Mouse (Mus musculus) hindbrain, embryonic 11.5 days (tissue): ENCODE results near the gene Lefty1. TPM values are rescaled to one million over a fixed set of nuclear protein-coding genes. Genes with fewer than 3 reads are reported as not detected.
A peak's percentile ranks its signal among the peaks of the same experiment; 100 is the strongest.

Experiments used
- ATAC-seq: fragments of 200-750 bp; cut with Nextera tagmentation; 2 replicates; pipeline ENCODE4 v1.8.0; 2017; ENCODE audit warnings: mild to moderate bottlenecking, moderate TSS enrichment, moderate library complexity; ENCODE audit not compliant: low FRiP score
- DNase-seq: peaks from one replicate; pipeline ENCODE4 v3.0.0-alpha.2; 2015; ENCODE audit warnings: low spot score
- H3K27ac ChIP-seq: fragments of 300-500 bp; sonication (generic); 2 replicates; pipeline ENCODE4 v1.5.1; 2014; ENCODE audit warnings: mild to moderate bottlenecking, low read depth, low read length
- H3K27me3 ChIP-seq: fragments of 300-500 bp; sonication (generic); 2 replicates; pipeline ENCODE4 v1.6.1; 2014; ENCODE audit warnings: mild to moderate bottlenecking, low read length, moderate library complexity, mixed read lengths; ENCODE audit not compliant: control insufficient read depth, insufficient read depth
- H3K36me3 ChIP-seq: fragments of 300-500 bp; sonication (generic); 2 replicates; pipeline ENCODE4 v1.6.1; 2014; ENCODE audit warnings: mild to moderate bottlenecking, low read length, moderate library complexity, mixed read lengths; ENCODE audit not compliant: control insufficient read depth, insufficient read depth
- H3K4me1 ChIP-seq: fragments of 300-500 bp; sonication (generic); replicated peaks from 2 replicates; pipeline ENCODE4 v1.6.1; 2014; ENCODE audit warnings: low read length, mixed read lengths; ENCODE audit not compliant: control insufficient read depth, insufficient read depth
- H3K4me2 ChIP-seq: fragments of 300-500 bp; sonication (generic); replicated peaks from 2 replicates; pipeline ENCODE4 v1.6.1; 2014; ENCODE audit warnings: mild to moderate bottlenecking, low read depth, low read length
- H3K4me3 ChIP-seq: fragments of 300-500 bp; sonication (generic); 2 replicates; pipeline ENCODE4 v1.5.1; 2014; ENCODE audit warnings: low read depth, low read length
- H3K9ac ChIP-seq: fragments of 300-500 bp; sonication (generic); 2 replicates; pipeline ENCODE4 v1.6.1; 2014; ENCODE audit warnings: low read depth, low read length
- H3K9me3 ChIP-seq: fragments of 300-500 bp; sonication (generic); 2 replicates; pipeline ENCODE4 v1.6.1; 2016; ENCODE audit warnings: low read length; ENCODE audit not compliant: control insufficient read depth
- WGBS: fragments of 180-500 bp; shearing (Covaris S2); extraction: QIAGEN DNeasy Blood & Tissue Kit; methylation state at CpG from one replicate; pipeline ENCODE4 v1.1.7; 2014; 5-methylcytosine and 5-hydroxymethylcytosine counted together
- polyA plus RNA-seq: library from polyadenylated mRNA; unstranded; fragments of >200 nt; fragmentation: Nextera tagmentation; extraction: Ambion mirVana; gene quantifications from 2 replicates; pipeline ENCODE4 v1.2.1, GENCODE M21; 2014

Lefty1 gene
- polyA plus RNA-seq, 1 experiment from 2014 or later: 0.90 TPM

DNA sequence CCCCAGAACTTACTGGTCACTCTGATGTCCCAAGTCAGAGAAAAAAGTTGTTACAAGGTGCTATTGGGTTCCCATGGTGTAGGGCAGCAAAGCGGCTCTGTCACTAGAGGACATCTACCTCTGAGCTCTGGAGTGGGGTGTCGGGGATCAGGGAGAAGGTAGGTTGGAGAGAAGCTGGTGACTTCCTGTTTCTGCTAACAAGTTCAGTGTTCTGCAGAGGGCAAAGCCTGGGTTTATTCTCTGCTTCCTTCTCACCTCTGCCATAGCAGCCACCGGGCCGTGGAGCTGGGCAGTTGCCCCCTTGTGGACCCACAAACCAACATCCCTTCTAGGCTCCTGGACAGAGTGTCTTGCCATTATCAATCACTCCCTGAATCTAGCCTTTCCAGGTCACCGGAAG lies 22.0 kb upstream of the Lefty1 start:
- no peak for DNase-seq
- H3K4me2 ChIP-seq: no peak overlapping the region
- H3K27ac ChIP-seq: no peak overlapping the region
- no peaks in the 10 kb centered on the region for H3K27me3 ChIP-seq
- H3K36me3 ChIP-seq: no peaks in the 10 kb centered on the region
- no peaks in the 10 kb centered on the region for H3K4me1 ChIP-seq
- no peak for ATAC-seq
- H3K9me3 ChIP-seq: no peaks in the 10 kb centered on the region
- no peak overlapping the region for H3K4me3 ChIP-seq
- H3K9ac ChIP-seq: no peak overlapping the region
- WGBS: 81% methylated on average over 5 of the region's 5 CpGs

DNA sequence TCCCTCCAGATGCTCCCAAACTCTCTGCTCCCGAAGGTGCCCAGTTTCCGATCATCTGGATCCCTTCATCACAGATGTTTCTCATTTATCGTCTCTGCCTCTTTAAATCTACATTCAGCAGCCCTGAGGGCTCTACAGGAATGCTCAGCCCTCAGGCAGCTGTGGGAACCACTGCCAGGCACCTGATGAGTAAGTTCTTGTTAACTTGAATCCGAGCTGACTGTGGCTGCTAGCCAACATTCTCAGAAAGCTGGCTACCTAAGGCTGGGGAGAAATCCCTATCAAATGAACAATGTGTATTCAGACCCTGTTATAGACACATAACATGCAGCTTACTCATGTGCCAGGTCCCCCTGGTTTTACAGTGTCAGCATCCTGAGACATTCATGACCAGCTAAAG lies 21.0 kb upstream of the Lefty1 start:
- Histone ChIP-seq H3K36me3 (no peaks in the 10 kb centered on the region), H3K4me2 (no peak overlapping the region), H3K27ac (no peak overlapping the region), H3K4me3 (no peak overlapping the region), H3K27me3 (no peaks in the 10 kb centered on the region), H3K4me1 (no peaks in the 10 kb centered on the region), H3K9ac (no peak overlapping the region), H3K9me3 (no peaks in the 10 kb centered on the region)
- ATAC-seq (no peak), DNase-seq (no peak)
- WGBS: 64% methylated on average over 4 of the region's 4 CpGs

DNA sequence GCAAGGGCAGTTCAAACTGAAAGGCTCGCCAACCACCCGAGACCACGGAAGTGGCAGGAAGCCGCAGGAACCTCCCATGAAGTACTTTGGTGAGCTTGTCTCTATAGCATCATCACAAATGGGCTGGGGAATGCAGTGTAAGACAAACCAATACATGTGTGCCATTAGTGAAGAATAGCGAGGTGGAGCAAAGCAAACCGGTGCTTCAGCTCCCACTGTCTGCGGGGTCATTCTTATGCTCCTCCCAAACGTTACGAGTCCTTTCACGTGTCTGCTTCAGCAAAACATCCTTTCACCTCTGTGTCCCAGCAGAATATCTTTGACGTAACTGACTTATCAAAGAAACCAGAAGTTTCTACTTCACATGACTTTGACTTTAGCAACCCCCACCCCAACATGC lies 18.4 kb upstream of the Lefty1 start:
- no peaks in the 10 kb centered on the region for H3K27me3 ChIP-seq
- H3K4me1 ChIP-seq: no peaks in the 10 kb centered on the region
- H3K4me2 ChIP-seq: no peak overlapping the region
- H3K4me3 ChIP-seq: no peak overlapping the region
- H3K9ac ChIP-seq: no peak overlapping the region
- DNase-seq: no peak
- ATAC-seq: no peak
- no peak overlapping the region for H3K27ac ChIP-seq
- no peaks in the 10 kb centered on the region for H3K9me3 ChIP-seq
- no peaks in the 10 kb centered on the region for H3K36me3 ChIP-seq
- WGBS: 88% methylated on average over 11 of the region's 11 CpGs

DNA sequence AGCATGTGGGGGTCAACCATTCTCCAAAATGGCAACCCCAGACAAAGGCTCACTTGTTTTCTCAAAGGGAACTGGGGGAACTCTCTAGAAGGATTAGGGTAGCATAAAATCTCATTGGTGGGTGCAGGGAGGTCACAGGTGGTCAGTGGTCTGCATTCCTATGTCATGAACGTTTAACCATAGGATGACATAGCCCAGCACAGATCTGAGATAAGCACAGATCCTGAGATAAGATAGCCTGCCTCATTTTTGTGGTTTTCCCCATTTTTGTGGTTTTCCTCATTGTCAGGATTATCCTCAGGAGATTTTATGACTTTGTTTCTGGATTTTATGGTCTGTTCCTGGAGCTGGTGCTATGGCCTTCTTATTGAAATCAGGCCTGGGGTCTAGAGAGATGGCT lies 17.8 kb upstream of the Lefty1 start:
- no peak for ATAC-seq
- H3K9me3 ChIP-seq: no peaks in the 10 kb centered on the region
- H3K36me3 ChIP-seq: no peaks in the 10 kb centered on the region
- H3K4me2 ChIP-seq: no peak overlapping the region
- H3K9ac ChIP-seq: no peak overlapping the region
- H3K27me3 ChIP-seq: no peaks in the 10 kb centered on the region
- no peaks in the 10 kb centered on the region for H3K4me1 ChIP-seq
- WGBS: 45% methylated on average over 1 of the region's 1 CpGs
- H3K4me3 ChIP-seq: no peak overlapping the region
- DNase-seq: no peak
- no peak overlapping the region for H3K27ac ChIP-seq

DNA sequence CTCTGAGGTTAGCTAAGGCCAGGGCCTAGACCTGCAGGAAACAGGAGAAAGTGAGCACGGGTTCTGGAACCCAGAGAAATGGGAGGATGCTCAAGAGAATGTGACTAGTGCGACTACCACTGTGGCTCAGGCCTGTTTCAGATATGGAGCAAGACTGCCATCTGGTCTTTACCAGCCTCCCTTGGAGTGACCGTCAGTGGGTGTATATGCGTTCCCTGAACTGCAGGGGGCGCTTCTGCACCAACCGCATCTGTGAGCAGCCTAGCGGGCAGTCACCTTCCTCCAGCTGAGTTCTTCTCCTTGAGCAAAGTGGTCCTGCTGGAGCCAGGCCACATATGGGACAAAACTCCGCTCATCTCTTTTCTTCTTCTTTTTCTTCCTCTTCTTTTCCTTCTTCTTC lies 15.1 kb upstream of the Lefty1 start:
- H3K4me1 ChIP-seq: no peaks in the 10 kb centered on the region
- no peaks in the 10 kb centered on the region for H3K9me3 ChIP-seq
- H3K9ac ChIP-seq: no peak overlapping the region
- H3K36me3 ChIP-seq: no peaks in the 10 kb centered on the region
- DNase-seq (peak; percentile 39), ATAC-seq (no peak)
- 31% methylated on average over 8 of the region's 8 CpGs for WGBS
- H3K27ac ChIP-seq: no peak overlapping the region
- H3K27me3 ChIP-seq: no peaks in the 10 kb centered on the region
- no peak overlapping the region for H3K4me3 ChIP-seq
- H3K4me2 ChIP-seq: no peak overlapping the region

DNA sequence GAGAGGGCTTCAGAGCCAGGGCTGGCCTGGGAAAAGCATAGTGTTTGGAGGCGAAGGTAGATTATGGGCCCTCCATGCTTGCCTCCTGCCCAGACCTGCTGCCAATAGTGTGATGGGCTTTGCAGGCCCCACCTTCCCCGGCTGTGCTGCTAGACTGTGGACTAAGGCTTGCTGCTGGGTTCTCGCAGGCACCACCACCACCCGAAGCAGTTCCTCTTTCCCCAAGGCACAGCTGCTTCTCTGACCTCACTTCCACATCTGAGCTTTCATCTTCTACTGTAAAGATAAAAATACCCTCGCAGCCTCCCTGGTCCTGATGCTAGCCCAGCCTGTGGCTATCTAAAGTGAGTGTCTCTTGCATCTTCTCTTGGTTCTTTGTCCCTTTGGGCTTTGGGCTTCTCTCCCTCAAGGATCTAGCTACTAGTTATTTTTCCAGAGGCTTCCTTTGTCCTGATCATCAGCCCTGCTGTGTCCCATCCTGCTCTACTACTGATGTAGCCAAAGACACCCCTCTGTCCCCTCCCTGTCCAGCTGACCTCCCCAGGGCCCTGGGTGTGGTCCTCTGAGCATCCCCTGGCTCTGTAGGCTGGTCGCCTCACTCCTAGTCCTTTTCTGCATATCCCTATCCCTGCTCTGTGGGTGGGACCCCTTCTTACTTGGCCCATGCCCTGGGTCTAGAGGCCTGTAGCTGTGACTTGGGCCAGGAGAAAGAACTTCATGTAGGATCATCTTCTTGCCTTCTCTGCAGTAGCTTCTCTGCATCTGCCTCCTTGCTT lies 12.4 kb upstream of the Lefty1 start:
- Histone ChIP-seq H3K4me1 (no peaks in the 10 kb centered on the region), H3K36me3 (no peaks in the 10 kb centered on the region), H3K4me3 (no peak overlapping the region), H3K9me3 (no peaks in the 10 kb centered on the region), H3K9ac (no peak overlapping the region), H3K4me2 (no peak overlapping the region), H3K27me3 (no peaks in the 10 kb centered on the region), H3K27ac (no peak overlapping the region)
- ATAC-seq (no peak), DNase-seq (no peak)
- WGBS: 80% methylated on average over 6 of the region's 6 CpGs

DNA sequence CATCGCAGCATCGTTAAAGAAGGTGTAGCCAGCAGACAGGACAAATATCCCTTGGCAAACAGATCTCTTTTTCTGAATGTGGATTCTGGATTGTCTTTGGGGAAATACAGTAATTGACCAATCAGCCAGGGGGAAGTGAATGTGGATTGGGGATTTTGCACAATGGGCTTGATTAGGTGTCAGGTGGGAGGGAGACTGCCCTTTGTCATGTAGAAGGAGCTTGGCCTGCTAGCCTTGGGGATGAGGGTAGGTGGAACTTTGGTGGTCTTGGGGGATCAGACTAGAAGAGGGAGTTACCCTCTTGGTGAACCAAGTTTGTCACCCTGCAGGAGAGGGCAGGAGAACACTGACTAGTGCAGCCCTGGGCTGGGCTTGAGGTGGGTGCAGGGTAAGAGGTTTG lies 10.1 kb upstream of the Lefty1 start:
- H3K27ac ChIP-seq: no peak overlapping the region
- no peak overlapping the region for H3K9ac ChIP-seq
- H3K4me1 ChIP-seq: no peaks in the 10 kb centered on the region
- no peak overlapping the region for H3K4me3 ChIP-seq
- DNase-seq: no peak
- H3K4me2 ChIP-seq: no peak overlapping the region
- no peaks in the 10 kb centered on the region for H3K27me3 ChIP-seq
- H3K36me3 ChIP-seq: no peaks in the 10 kb centered on the region
- 44% methylated on average over 2 of the region's 2 CpGs for WGBS
- ATAC-seq: no peak
- no peaks in the 10 kb centered on the region for H3K9me3 ChIP-seq

DNA sequence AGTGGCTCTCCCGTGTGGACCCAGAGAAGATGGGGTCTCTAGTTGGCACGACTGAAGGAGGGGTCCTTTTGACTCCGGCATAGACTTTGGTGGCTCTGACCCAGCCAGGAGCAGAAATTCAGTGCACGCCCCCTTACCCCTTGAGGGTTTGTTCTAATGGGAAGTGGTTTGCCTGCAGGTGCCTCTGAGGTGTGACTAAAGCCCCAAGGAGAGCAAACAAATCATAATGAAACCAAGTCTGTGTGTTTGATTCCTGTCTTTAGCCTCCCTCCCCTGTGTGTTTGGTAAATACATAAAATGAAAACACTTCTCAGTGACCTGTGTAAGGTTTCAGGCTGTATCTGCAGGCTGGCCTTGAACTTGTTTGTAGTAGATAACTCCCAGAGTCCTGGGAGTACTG lies 8.5 kb upstream of the Lefty1 start:
- Histone ChIP-seq H3K4me1 (no peaks in the 10 kb centered on the region), H3K9me3 (no peaks in the 10 kb centered on the region), H3K4me3 (no peak overlapping the region), H3K4me2 (no peak overlapping the region), H3K27ac (no peak overlapping the region), H3K27me3 (no peaks in the 10 kb centered on the region), H3K9ac (no peak overlapping the region), H3K36me3 (no peaks in the 10 kb centered on the region)
- DNase-seq: no peak
- no peak for ATAC-seq
- WGBS: 57% methylated on average over 4 of the region's 4 CpGs

DNA sequence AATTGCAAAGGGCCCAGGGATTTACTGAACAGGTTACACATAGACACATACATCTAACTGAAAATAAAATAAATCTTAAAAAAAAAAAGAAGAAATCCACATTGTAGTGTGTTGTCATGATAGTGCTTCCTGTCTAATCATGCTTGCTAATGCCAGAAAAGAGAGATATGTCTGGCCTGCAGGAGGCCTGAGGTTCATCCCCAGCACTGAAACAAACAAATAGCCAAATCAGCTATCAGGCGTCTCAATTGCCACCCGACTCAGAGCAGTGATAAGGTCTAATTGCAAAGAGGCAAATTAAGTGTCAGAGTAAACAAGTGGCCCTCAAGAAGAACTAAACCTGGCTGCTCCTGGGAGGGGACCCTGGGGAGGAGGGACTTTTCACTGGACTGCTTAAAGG lies 5.2 kb upstream of the Lefty1 start:
- Histone ChIP-seq H3K27ac (no peak overlapping the region), H3K4me1 (no peaks in the 10 kb centered on the region; the same call in 1 of the 2 replicates), H3K4me2 (no peak overlapping the region), H3K27me3 (peaks cover 12% of the 10 kb centered on the region), H3K9me3 (no peaks in the 10 kb centered on the region), H3K4me3 (no peak overlapping the region), H3K36me3 (no peaks in the 10 kb centered on the region), H3K9ac (no peak overlapping the region)
- WGBS: 82% methylated on average over 2 of the region's 2 CpGs
- ATAC-seq: no peak
- DNase-seq: no peak
